Mouse (Mus musculus): ENCODE results near the gene Vmn2r51. TPM values are rescaled to one million over a fixed set of nuclear protein-coding genes. Genes with fewer than 3 reads are reported as not detected.
"Not testable (repeated sequence)": the region's sequence is repeated elsewhere in the genome, so short reads cannot be mapped to it uniquely, and the experiment has no call there.

The Vmn2r51 gene
- not detected in 2 replicates for polyA plus RNA-seq (2014; fragmentation: Nextera tagmentation; extraction: Ambion mirVana)

- not testable (repeated sequence) for H3K4me1 ChIP-seq (ENCODE audit: insufficient read depth); ATAC-seq (ENCODE audit: insufficient read depth); H3K9ac ChIP-seq; H3K27me3 ChIP-seq (ENCODE audit: insufficient read depth, low read length); H3K9me3 ChIP-seq (ENCODE audit: low read depth, low read length); H3K4me2 ChIP-seq; DNase-seq; H3K36me3 ChIP-seq (ENCODE audit: insufficient read depth); H3K4me3 ChIP-seq (ENCODE audit: low read depth, low read length); H3K27ac ChIP-seq (ENCODE audit: low read depth)
- 44% methylated on average over 1 of the region's 1 CpGs for WGBS
Observed at GRCm38 (mm10) chr7:10105641-10106040, at the start of gene Vmn2r51. Vmn2r51 (minus strand) TSS chr7:10105741.

- H3K9me3 ChIP-seq (ENCODE audit: low read depth, low read length); H3K27ac ChIP-seq (ENCODE audit: low read depth); H3K27me3 ChIP-seq (ENCODE audit: insufficient read depth, low read length); H3K4me3 ChIP-seq (ENCODE audit: low read depth, low read length); H3K36me3 ChIP-seq (ENCODE audit: insufficient read depth); H3K9ac ChIP-seq; H3K4me2 ChIP-seq; ATAC-seq (ENCODE audit: insufficient read depth); H3K4me1 ChIP-seq (ENCODE audit: insufficient read depth); DNase-seq: not testable (repeated sequence)
Observed at GRCm38 (mm10) chr7:10053196-10053595, 52.3 kb downstream of the Vmn2r51 start, which contains the start of gene Vmn2r50. Vmn2r50 (minus strand) TSS chr7:10053296.

Other genes with a start within 250 kb of the Vmn2r51 start
- not detected in 2 replicates for gene Vmn2r48, start 152.2 kb downstream of the Vmn2r51 start, polyA plus RNA-seq (2014; fragmentation: Nextera tagmentation; extraction: Ambion mirVana)
- gene Vmn2r49, start 113.5 kb downstream of the Vmn2r51 start, polyA plus RNA-seq (2014; fragmentation: Nextera tagmentation; extraction: Ambion mirVana), result not detected in 2 replicates
- not detected in 2 replicates for gene Vmn2r50, start 52.4 kb downstream of the Vmn2r51 start, polyA plus RNA-seq (2014; fragmentation: Nextera tagmentation; extraction: Ambion mirVana)
- not detected in 2 replicates for gene Vmn2r52, start 70.8 kb upstream of the Vmn2r51 start, polyA plus RNA-seq (2014; fragmentation: Nextera tagmentation; extraction: Ambion mirVana)
- not detected in 2 replicates for gene Vmn1r66, start 172.3 kb upstream of the Vmn2r51 start, polyA plus RNA-seq (2014; fragmentation: Nextera tagmentation; extraction: Ambion mirVana)